Mouse (Mus musculus) adrenal gland, postnatal 25 days (tissue): ENCODE measurements around the gene Rhbdl2. TPM values are rescaled to one million over a fixed set of nuclear protein-coding genes. Genes with fewer than 3 reads are reported as not detected.

ENCODE experiments used
- DNase-seq: peaks from one replicate; pipeline ENCODE4 v3.0.0; 2021; ENCODE audit warnings: mixed read lengths
- long read RNA-seq: library from polyadenylated mRNA; stranded (forward); transcript quantifications from one replicate; pipeline ENCODE4 v2.0.0, GENCODE M21; 2021
- total RNA-seq: library from RNA; stranded (reverse); gene quantifications from 2 replicates; pipeline ENCODE4 v1.2.3, GENCODE M21; 2021

Gene Rhbdl2
- 0.71 and 1.1 TPM in 2 replicates for total RNA-seq
- long read RNA-seq, partial matches to known transcripts: 0 of 1 reads
- long read RNA-seq, other reads (novel, unspliced or antisense): 0 of 1 reads

DNA sequence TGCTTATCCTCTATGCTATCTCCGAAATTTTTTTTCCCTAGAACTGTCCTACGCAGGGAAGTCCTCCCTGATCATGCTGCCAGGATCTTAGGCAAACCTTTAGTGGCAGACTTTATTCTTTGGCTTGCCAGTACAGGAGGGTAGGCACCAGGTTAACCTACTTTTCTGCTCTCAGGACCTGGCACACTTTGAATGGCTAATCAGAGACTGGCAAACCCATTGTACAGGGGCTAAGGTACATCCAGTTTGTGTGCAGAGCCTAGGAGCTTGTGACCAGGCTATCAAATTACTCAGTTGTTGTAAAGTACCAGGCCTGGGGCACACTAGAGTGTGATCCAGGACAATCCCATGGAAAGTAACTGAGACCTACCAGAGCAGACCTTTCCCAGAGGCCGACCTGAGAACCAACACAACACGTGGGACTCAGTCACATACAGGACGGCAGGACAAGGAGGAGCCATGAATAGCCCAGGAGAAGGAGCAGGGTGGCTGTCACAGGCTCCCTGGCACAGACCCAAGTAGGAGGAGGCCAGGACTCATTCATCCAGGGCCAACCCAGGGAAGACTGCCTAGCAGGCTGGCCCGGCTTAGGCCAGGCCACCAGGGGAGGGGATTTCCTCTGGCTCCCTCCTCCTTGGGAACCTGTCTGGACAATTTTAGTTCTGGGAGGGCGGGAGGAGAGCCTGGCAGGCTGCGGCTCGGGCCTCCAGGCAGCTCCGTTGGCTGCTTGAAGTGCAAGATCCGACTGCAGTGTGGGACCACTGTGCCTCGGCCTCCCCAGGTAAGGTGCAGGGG is at the start of gene Rhbdl2:
Gene Rhbdl2 (plus strand): TSS at position 684 of the 795 bp plus-strand sequence.
- DNase-seq: peak; percentile 77

DNA sequence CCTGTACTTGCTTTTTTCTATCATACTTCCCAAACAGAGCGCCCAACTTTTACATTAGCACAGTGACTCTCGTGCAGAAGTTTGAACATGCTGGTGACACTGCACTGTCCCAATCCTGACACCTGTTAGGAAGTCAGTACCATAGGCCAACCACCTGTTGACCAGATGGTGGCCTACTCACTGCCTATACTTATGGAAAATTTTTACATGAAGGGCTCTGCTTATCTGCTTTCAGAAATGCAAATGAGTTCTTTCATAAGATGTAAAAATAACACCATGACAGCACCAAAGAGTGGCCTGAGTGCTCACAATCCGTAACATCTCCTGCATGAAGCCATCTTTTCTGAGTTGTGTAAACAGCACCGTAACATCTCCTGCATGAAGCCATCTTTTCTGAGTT is 49.0 kb upstream of the Rhbdl2 start:
- DNase-seq: no peak

DNA sequence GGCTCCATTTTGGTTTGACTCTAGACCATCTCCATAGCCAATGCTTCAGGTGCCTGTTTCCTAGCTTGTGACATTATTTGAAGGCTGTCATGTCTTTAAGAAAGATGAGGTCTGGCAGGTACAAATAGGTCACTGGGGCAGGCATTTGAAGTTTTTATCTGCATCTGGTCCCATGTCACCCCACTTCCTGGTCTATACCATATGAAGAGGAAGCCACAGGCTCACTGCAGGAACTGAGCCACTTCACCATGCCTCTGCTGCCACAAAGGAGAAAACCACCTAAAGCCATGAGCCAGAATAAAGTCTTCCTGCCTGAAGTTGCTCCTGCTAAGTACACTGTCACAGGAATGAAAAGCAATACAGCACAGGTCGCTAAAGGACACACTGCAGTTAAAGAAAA is 44.8 kb upstream of the Rhbdl2 start:
- no peak for DNase-seq

DNA sequence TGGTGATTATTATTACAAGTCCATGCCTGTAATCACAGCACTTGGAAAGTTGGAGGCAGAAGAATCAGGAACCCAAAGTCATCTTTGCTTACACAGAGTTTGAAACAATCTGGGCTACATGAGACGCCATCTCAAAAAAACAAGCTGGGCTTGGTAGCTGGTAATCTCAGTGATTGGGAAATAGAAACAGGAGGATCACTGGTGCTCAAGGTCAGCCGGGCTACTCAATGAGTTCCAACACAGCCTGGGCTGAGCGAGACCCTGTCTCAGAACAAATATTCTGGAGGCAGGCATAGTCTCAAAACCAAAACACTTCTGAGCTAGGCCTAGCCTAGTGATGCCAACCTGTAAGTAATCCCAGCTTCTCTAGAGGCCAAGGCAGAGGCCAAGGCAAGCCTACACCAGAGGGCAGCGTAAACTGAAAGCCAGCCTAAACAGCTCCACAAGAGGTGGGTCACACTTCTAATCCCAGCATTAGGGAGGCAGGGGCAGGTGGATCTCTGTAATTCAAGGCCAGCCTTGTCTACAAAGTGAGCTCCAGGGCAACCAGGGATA is 42.4 kb upstream of the Rhbdl2 start:
- DNase-seq: peak; percentile 18

DNA sequence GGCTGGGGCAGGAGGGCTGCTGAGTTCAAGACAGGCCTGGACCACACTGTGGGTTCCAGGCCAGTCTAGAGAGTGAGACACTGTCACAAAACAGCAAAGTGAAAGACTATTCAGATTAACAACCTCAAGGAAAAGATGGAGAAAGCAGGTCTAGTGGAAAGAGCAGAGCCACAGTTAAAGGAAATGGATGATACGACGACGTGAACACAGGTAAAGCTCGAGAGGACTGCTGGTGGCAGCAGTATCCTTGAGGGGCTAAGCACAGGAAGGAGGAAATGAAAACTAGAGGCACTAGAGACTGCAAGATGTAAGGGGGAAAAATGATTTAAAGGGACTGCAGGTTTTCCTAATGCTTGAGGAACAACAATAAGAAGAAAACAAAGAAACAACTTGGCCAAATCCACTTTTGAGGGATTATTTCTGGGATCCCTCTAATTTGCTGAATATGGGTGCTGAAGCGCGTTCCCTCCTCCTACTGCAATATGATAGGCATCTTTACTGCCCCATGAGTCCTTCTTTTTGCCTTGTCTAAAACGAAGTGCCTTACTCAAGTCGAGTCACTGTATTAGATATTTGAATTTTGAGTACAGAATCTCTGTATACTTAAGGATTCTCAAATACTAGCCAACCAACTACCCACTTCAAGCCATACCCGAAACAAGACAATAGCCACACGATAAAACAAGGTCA is 38.8 kb upstream of the Rhbdl2 start:
- DNase-seq: no peak

DNA sequence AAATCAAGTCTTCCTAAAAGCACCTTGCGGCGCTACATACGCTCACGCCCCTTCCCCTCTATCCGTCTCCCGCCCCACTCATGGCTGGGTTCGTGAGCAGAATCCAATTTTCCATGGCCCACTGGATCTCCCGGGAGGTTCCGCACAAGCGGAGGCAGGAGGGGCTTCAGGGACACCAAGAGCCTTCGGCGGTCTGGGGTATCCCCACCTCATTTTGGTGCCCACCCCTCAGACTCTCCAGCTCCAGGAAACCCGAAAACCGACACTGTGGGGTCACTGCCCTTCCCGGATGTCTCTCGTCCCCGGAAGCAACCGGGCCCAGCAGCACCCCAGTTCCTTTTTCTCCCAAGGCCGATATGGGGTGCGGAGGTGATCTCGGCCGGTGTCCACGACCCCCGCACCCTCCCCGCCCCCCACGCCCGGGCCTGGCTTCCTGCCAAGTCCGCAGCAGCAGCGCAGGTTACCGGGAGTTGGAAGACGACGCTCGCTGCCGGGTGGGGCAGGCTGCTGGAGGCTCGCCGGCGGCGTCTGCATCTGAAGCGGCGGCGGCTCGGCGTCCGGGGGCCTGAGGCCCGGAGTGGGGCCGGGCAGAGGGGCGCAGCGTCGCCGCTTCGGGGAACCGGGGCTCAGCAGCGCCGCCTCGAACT is 38.1 kb upstream of the Rhbdl2 start:
- peak; percentile 49 for DNase-seq

DNA sequence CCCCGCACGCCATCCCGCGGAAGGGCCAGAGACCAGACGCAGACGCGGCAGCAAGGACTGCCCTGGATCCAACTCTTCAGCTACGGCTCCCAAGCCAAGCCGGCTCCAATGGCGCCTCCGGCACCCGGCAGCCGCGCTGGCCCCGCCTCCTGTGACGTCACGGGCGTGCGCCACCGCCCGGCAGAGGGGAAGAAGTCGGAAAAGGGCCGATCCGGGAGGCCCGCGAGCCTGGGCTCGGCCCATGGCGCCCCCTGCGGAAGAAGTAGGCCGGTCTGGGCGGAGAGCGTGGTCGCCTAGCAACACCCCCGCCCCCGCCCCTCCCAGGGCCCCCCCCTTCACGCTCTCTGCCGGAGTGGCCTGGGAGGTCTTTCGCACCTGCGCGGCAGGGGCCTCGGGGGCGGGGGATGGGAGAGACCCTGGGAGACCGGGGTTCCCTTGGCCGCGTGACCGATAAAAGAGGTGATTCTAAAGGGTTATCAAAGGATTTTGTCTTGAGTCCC is 37.5 kb upstream of the Rhbdl2 start, which contains the start of gene Akirin1:
Gene Akirin1 (minus strand): TSS at position 194 of the 500 bp plus-strand sequence.
- peak; percentile 99 for DNase-seq

DNA sequence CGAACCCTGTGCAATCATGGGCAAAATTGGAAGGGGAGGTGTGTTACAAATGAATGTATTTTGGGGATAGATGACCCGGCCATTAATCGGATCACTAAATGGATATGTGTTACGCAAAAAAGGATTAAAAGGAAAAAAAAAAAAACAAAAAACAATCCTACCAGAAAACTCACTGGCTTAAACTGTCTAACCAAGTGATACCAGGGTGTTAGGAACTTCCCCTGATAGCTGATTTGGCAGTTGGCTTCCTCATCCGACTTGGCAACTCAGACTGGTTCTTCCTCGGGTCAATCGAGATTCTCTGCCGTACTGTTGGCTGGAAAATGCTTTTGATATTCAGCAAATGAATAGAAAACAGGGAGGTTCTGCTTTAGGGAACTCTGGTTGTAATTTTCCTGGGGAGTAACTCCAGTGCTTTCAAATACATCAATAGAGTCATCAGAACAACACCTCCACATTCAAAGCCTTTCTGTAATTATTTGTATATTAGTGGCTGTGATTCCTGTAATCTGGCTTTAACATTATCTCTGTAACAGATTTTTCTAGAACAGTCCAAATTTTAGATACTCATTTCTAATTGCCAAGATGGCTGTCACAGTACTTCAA is 36.9 kb upstream of the Rhbdl2 start:
- no peak for DNase-seq

DNA sequence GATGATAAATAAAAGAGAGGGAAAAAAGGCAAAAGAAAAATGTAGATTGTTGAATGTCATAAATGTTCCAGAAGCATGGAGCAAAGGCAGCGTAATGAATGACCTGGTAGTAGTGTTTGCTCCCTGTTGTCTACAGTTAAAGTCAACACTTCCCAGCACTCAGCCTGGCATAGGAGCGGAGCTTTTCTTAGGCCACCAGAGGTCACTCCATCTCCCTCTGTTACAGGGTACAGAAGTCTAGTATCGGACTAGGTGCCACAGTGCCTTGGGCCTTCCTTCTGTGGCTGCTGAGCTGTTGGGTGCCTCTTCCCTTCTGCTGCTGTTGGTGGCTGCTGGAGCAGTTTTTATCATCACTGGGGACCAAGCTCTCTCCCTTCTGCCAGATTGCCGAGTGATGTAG is 29.4 kb upstream of the Rhbdl2 start:
- peak; percentile 9 for DNase-seq

DNA sequence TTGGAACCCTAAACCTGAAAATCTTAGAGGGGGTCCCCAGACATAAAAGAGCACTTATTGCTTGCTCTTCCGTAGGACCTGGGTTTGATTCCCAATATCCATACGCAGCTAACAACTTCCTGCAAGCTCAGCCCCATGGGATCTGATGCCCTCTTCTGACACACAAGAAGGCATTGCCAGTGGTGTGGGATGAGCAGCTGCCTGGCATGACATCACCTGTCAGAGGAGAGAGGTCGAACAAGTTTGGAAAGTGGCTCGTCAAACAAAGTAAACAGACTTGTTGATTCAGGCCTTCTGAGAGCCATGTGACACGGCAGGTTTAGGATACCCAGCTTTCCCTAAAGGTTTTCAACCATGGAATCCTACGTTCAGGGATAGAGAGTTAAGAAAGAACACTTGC is 22.6 kb upstream of the Rhbdl2 start:
- no peak for DNase-seq

DNA sequence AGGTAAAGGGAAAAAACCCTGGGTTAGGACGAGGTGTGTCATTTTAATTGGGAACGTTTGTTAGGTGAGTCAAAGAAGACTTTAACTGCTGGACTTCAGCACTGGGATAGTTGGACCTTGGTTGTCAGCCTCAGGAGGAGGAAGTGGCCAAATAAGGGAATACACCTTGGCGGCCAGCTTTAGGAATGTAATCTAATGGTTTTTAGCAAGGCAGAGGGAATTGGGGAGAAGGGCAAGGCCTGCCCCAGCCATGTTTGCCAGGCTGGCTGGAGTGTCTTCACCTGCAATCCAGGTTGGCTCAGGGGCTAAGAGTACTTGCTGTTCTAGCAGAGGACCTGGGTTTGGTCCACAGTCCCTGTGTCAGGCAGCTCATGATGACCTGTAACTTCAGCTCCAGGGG is 19.9 kb upstream of the Rhbdl2 start:
- no peak for DNase-seq

DNA sequence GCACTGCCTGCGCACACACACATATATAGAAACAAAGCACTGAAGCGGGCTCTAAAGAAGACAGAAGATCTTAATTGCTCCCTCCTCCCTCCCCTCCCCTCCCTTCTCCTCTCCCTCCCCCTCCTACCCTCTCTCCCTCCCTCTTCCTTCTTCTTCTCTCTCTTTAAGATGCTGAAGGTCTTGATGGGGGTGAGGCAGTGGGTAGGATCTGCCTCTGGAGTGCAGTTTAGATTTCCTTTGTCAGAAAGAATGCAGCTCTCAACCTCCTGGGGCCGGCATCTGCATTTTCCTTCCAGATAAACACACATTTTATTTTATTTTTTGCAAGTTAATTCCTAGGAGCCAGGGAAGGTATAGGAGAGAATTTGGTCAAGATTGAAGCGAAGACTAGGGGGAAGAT is 19.4 kb upstream of the Rhbdl2 start:
- no peak for DNase-seq

DNA sequence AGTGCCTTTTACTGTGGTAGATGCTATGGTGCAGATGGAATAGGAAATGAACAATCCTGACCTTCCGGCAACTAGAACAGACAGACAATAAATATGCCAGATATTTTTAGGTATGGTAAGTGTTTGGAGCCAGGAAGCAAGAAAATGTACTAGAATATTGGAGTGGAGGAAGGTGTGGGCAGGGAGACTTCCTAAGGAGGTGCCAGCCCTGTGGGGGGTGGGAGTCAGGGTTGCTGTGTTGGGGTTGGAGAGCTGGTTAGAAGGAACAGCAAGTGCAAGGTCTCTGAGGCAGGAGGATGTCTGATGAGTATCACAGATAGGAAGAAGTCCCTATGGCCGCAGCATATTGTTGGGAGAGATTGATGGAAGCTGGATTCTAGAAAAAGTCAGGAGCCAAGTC is 5.0 kb downstream of the Rhbdl2 start:
- DNase-seq: no peak

DNA sequence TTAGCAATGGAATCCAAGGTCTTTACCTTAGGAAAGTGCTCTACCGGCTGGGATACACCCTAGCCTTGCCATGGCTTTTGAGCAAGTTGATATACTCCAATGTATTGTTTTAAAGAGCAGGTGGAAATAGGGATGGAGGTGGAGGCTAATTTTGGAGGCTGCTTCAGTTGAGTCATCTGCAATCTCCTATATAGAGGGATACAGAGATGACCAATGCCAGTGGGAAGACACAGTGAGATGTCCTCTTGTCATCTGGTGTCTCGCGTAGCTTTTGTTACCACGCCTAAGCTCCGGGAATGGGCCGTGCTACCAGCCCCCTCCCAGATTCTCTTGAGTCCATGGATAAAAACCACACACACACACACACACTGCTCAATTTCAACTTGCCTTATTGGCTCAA is 5.5 kb downstream of the Rhbdl2 start:
- no peak for DNase-seq

DNA sequence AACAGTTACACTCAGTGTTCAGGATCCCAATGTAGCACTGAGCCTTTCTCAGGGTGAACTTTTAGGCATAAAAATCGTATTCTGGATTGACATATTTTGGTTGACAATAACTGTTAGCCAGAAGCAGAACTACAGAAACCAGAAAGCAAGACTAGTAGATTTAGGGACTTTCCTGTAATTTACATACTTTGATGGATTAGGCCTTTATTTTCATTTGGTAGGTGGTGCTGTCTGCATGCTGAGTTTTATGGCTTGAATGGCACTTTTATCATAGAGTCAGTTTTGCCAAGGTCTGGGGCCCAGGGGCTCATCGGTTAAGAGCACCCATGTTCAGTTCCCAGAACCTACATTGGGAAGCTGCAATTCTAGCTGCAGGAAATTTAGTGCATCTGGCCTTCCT is 7.4 kb downstream of the Rhbdl2 start:
- no peak for DNase-seq

DNA sequence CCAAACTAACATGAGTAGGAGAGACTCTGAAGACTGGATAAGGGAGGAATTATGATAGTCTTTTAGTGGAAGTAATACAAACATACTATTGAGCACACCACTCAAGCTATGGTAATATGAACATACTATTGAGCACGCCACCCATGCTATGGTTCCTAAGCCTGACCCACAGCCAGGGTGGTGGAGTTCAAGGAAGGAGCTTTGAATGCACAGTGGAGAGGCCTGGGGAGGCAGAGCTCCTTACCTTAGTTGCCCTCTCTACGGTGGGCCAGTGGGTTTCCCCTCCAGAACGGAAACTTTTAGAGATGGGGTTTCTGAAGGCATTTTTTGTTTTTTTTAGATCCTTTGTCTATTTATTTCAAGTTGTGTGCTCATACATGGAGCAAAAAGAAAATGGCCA is 9.7 kb downstream of the Rhbdl2 start:
- DNase-seq: no peak

DNA sequence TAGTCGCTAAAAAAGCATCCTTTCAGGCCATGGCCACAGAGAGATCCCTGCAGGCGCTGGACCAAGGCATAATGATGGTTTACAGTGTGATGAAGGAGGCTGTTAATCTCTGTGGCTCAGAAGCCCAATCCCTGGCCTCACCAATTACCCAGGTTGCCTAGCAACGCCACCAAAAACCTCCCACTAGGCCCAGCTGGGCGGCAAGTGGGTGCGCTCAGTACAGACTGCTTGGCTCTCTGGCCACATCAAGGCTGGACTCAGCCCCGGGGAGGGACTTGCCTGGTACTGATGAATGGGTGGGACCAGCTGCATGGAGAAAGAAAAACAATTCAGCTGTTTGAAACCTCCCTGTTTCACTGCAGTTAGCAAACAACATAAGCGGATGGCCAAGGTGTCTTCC is 10.2 kb downstream of the Rhbdl2 start:
- DNase-seq: no peak

DNA sequence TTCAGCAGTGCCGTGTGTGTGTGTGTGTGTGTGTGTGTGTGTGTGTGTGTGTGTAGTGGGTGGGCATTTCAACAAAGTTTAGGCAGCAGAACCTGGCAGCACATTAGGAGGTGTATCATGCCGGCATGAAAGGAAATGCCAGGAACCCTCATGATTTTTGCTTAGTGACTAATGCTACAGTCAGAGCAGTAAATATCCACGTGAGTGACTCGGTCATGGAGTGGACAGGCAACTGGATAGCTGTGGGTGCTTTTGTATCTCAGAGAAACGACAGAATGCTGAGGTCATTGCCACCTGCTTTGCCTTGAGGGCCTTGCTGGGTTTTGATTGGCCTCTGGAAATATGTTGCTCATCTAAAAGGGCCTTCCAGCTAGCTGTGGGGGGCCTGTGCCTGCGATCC is 16.0 kb downstream of the Rhbdl2 start:
- DNase-seq: peak; percentile 5

DNA sequence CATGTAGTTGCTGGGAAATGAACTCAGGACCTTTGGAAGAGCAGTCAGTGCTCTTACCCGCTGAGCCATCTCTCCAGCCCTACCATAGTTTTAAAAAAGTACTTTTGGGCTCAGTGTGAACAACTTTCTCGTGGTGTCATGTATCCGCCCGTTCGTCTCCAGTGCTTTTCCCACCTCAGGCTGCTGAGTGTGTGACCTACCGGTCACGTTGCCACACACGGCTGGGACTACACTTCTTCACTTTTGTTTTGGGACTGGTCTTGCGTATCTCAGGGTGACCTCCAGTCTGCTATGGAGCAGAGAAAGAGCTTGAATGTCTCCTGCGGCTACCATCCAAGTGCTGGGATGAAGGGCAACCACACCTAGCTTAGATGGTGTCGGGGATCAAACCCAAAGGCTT is 20.6 kb downstream of the Rhbdl2 start:
- DNase-seq: no peak

DNA sequence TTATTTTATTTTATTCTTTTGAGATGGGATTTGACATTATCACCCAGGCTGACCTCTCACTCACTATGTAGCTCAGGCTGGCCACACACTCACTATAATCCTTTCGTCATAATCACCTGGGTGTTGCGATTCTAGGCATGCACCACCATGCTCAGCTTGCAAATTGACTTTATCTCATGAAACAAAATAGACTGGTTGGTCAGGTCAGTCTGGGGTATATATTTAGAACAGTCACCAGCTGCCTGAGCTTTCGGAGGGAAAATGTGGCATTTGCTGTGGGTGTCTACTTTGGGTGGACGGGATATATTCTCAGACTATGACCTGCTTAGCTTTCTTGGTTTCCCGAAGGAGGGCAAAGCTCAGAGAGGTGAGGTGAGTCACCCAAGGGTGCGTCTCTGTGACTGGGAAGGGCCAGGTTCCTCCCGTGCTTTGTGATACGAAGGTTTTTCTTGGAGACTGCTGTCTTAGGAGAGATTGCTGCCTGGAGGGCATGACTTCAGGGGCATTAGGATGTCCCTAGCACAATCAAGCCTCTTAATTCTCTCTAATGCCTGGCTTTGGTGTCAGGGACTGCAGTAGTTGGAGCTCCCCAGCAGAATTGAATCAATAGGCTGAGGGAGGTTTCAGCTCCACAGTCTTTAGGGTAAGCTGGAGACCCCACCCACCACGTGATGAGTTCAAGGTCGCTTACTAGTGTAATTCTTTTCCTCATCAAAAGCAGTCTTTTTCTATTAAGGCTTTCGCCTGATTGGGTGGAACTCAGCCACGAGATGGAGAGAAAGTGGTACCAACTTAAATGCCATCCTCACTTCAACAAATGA is 23.0 kb downstream of the Rhbdl2 start:
- no peak for DNase-seq

DNA sequence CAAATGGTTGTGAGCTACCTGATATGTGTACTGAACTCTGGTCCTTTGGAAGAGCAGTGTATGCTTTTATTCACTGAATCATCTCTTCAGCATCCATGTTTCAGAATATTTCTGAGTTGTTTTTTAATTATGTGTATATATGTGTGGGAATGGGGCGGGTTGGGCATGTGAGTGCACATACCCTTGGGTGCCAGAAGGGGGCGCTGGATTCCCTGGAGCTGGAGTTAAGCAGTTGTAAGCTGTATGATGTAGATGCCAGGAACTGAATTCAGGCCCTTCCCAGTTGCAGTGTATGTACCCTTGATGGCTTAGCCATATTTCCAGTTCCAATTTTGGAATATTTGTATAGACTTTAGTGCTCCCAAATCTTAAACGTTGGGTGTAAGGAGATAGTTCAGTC is 24.9 kb downstream of the Rhbdl2 start:
- DNase-seq: no peak
